In the genomic region with DNA sequence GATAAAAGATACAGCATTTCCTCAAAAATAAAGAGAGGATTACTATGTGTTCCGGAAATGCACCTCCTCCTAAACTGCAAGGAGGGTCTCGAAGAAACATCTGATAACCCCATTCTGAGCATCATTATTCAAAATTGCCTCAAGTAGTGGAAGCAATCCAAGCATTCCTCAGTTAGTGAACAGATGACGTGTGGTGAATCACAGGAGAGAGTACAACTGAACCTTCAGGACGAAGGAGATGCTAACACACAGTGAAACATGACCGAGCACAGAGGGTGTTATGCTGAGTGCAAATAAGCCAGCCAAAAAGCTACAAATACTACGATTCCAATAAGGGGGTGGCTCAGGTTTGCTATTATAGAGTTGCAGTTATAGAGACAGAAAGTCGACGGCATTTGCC, we compare ENCODE assay signal across 16 mouse cellular contexts.
"Had no signal": no experiment of that assay in that cellular context is flagged by ENCODE, and none has a peak within 500 bp of the region (broad histone marks: within the 10 kb centered on the region; RNA-seq: fewer than 3 reads in every experiment).

No protein-coding gene starts in this region.

- H3K9me3 ChIP-seq: midbrain, embryonic 10.5 days; neural tube, embryonic 15.5 days had no signal

- H3K4me2 ChIP-seq: limb, embryonic 13.5 days; neural tube, embryonic 15.5 days had no signal

- H3K9ac ChIP-seq: limb, embryonic 13.5 days; liver, embryonic 14.5 days; neural tube, embryonic 15.5 days had no signal

- H3K36me3 ChIP-seq: limb, embryonic 13.5 days; midbrain, embryonic 10.5 days; neural tube, embryonic 15.5 days had no signal

- DNase-seq: kidney, adult 9 months; kidney, postnatal 4 days; left cerebral cortex, postnatal 4 days; lung, adult 18-20 months; lung, postnatal 4 days; midbrain, embryonic 14.5 days; right cerebral cortex, adult 18-20 months; right cerebral cortex, postnatal 25 days; thymus, adult 18-20 months; thymus, postnatal 14 days had no signal

- H3K4me3 ChIP-seq: limb, embryonic 13.5 days; midbrain, embryonic 10.5 days; myocyte; neural tube, embryonic 15.5 days had no signal

- H3K27ac ChIP-seq: kidney, postnatal 0 days; limb, embryonic 13.5 days; liver, embryonic 14.5 days; midbrain, embryonic 10.5 days; neural tube, embryonic 15.5 days had no signal
